Mouse (Mus musculus): ENCODE results near the gene Zfp933.
"Not testable (repeated sequence)": the region's sequence is repeated elsewhere in the genome, so short reads cannot be mapped to it uniquely, and the experiment has no call there.

The Zfp933 gene

GRCm38 (mm10) chr4:147862051-147862450 lies 13.9 kb upstream of the Zfp933 start:
- DNase-seq (ENCODE audit: low spot score in 2 of 2), result no peak

- DNase-seq (ENCODE audit: low spot score in 2 of 2), result no peak
These were observed 2.6 kb upstream of the Zfp933 start for GRCm38 (mm10) chr4:147850776-147851175.

GRCm38 (mm10) chr4:147848584-147848991 lies 422 bp upstream of the Zfp933 start:
- no peak for DNase-seq (ENCODE audit: low spot score in 2 of 2)

GRCm38 (mm10) chr4:147842871-147843270 lies 5.3 kb downstream of the Zfp933 start:
- no peak for DNase-seq (ENCODE audit: low spot score in 2 of 2)

- not testable (repeated sequence) for DNase-seq (ENCODE audit: low spot score in 2 of 2)
These were observed 8.9 kb downstream of the Zfp933 start for GRCm38 (mm10) chr4:147839282-147839681.

GRCm38 (mm10) chr4:147824389-147824788 lies 23.8 kb downstream of the Zfp933 start:
- DNase-seq (ENCODE audit: low spot score in 2 of 2), result no peak

- DNase-seq (ENCODE audit: low spot score in 2 of 2), result not testable (repeated sequence)
These were observed 26.8 kb downstream of the Zfp933 start for GRCm38 (mm10) chr4:147821414-147821813.

- DNase-seq (ENCODE audit: low spot score in 2 of 2), result not testable (repeated sequence)
These were observed 28.5 kb downstream of the Zfp933 start for GRCm38 (mm10) chr4:147819659-147820058.

GRCm38 (mm10) chr4:147814592-147815167 lies 33.5 kb downstream of the Zfp933 start:
- no peak for DNase-seq (ENCODE audit: low spot score in 2 of 2)

GRCm38 (mm10) chr4:147813249-147813765 lies 34.9 kb downstream of the Zfp933 start:
- DNase-seq (ENCODE audit: low spot score in 2 of 2), result no peak

GRCm38 (mm10) chr4:147809966-147810304 lies 38.2 kb downstream of the Zfp933 start:
- DNase-seq (ENCODE audit: low spot score in 2 of 2), result not testable (repeated sequence)

- DNase-seq (ENCODE audit: low spot score in 2 of 2), result not testable (repeated sequence)
These were observed 38.7 kb downstream of the Zfp933 start, which contains the start of gene Zfp984 for GRCm38 (mm10) chr4:147809292-147809965. TSS of gene Zfp984 (minus strand) at chr4:147809788.

- not testable (repeated sequence) for DNase-seq (ENCODE audit: low spot score in 2 of 2)
These were observed 39.7 kb downstream of the Zfp933 start for GRCm38 (mm10) chr4:147808483-147808882.

GRCm38 (mm10) chr4:147795308-147795707 lies 52.9 kb downstream of the Zfp933 start:
- not testable (repeated sequence) for DNase-seq (ENCODE audit: low spot score in 2 of 2)

GRCm38 (mm10) chr4:147794026-147794665 lies 54.0 kb downstream of the Zfp933 start:
- DNase-seq (ENCODE audit: low spot score in 2 of 2), result not testable (repeated sequence)

GRCm38 (mm10) chr4:147793390-147793916 lies 54.7 kb downstream of the Zfp933 start:
- DNase-seq (ENCODE audit: low spot score in 2 of 2), result not testable (repeated sequence)

- DNase-seq (ENCODE audit: low spot score in 2 of 2), result not testable (repeated sequence)
These were observed 56.4 kb downstream of the Zfp933 start for GRCm38 (mm10) chr4:147791729-147792128.

Data from frontal cortex, postnatal 25 days (tissue).